Mouse (Mus musculus) neural tube, embryonic 13.5 days (tissue): ENCODE measurements around the gene Prrc2a. TPM values are rescaled to one million over a fixed set of nuclear protein-coding genes. Genes with fewer than 3 reads are reported as not detected.

Source experiments
- ATAC-seq: fragments of 200-750 bp; cut with Nextera tagmentation; 2 replicates; pipeline ENCODE4 v1.8.0; 2017; ENCODE audit warnings: low read depth, mild to moderate bottlenecking, moderate TSS enrichment, moderate library complexity
- H3K27ac ChIP-seq: fragments of 300-500 bp; sonication (generic); replicated peaks from 2 replicates; pipeline ENCODE4 v1.5.1; 2015; ENCODE audit warnings: moderate library complexity, mild to moderate bottlenecking, inconsistent platforms
- H3K27me3 ChIP-seq: fragments of 300-500 bp; sonication (generic); 2 replicates; pipeline ENCODE4 v1.6.1; 2015; ENCODE audit warnings: mild to moderate bottlenecking, inconsistent platforms
- H3K36me3 ChIP-seq: fragments of 300-500 bp; sonication (generic); 2 replicates; pipeline ENCODE4 v1.6.1; 2015; ENCODE audit warnings: mild to moderate bottlenecking, inconsistent platforms
- H3K4me1 ChIP-seq: fragments of 300-500 bp; sonication (generic); replicated peaks from 2 replicates; pipeline ENCODE4 v1.6.1; 2015; ENCODE audit warnings: inconsistent platforms
- H3K4me2 ChIP-seq: fragments of 300-500 bp; sonication (generic); 2 replicates; pipeline ENCODE4 v1.6.1; 2015; ENCODE audit warnings: inconsistent platforms, mild to moderate bottlenecking, moderate library complexity
- H3K4me3 ChIP-seq: fragments of 300-500 bp; sonication (generic); 2 replicates; pipeline ENCODE4 v1.5.1; 2015; ENCODE audit warnings: mild to moderate bottlenecking, inconsistent platforms
- H3K9ac ChIP-seq: fragments of 300-500 bp; sonication (generic); 2 replicates; pipeline ENCODE4 v1.6.1; 2015; ENCODE audit warnings: moderate library complexity, mild to moderate bottlenecking, inconsistent platforms
- H3K9me3 ChIP-seq: fragments of 300-500 bp; sonication (generic); 2 replicates; pipeline ENCODE4 v1.6.1; 2016; ENCODE audit warnings: inconsistent platforms
- WGBS: fragments of 180-500 bp; shearing (Covaris S2); methylation state at CpG from one replicate; pipeline ENCODE4 v1.1.7; 2015; 5-methylcytosine and 5-hydroxymethylcytosine counted together
- polyA plus RNA-seq: library from polyadenylated mRNA; unstranded; fragments of >200 nt; fragmentation: Nextera tagmentation; extraction: Ambion mirVana; gene quantifications from 2 replicates; pipeline ENCODE4 v1.2.1, GENCODE M21; 2015

Gene Prrc2a
- polyA plus RNA-seq, 1 experiment from 2014 or later, result 178 TPM

GRCm38 (mm10) chr17:35187345-35187744 is 22.6 kb upstream of the Prrc2a start:
- Histone ChIP-seq H3K36me3 (no peaks in the 10 kb centered on the region), H3K27me3 (no peaks in the 10 kb centered on the region), H3K4me2 (no peak overlapping the region), H3K4me3 (no peak overlapping the region), H3K4me1 (peaks cover 7% of the 10 kb centered on the region), H3K9ac (no peak overlapping the region), H3K9me3 (no peaks in the 10 kb centered on the region), H3K27ac (no peak overlapping the region)
- WGBS, result 71% methylated on average over 4 of the region's 4 CpGs
- ATAC-seq, result no peak

DNA sequence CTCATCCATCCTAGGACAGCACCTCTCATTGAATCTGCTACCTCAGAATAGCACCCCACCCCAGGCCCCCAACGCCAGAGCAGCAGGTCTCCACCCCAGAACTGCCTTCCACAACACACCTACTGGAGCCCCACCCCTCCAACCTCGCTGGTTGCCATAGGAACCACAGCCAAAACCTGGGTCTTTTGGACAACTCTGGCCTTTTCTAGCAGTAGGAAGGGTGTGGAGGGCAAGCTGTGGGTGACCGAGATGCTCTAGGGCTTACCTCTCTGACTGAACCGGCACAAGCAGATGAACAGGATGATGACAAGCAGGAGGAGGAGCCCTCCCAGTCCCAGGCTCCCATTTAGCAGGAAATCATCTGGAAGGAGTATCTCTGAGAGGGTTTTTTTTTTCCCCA is 22.0 kb upstream of the Prrc2a start:
- peaks cover 7% of the 10 kb centered on the region for H3K4me1 ChIP-seq
- peak overlapping the region; percentile 29 for H3K27ac ChIP-seq
- H3K9ac ChIP-seq, result 0 out of 2 replicates have a peak overlapping the region, but pooled peaks have one; percentile 38
- H3K4me2 ChIP-seq, result peak overlapping the region; percentile 56
- H3K27me3 ChIP-seq, result no peaks in the 10 kb centered on the region
- H3K4me3 ChIP-seq, result peak overlapping the region; percentile 36
- ATAC-seq, result no peak
- 3% methylated on average over 4 of the region's 4 CpGs for WGBS
- no peaks in the 10 kb centered on the region for H3K9me3 ChIP-seq
- no peaks in the 10 kb centered on the region for H3K36me3 ChIP-seq

- 2% methylated on average over 16 of the region's 18 CpGs for WGBS
- Histone ChIP-seq H3K27me3 (no peaks in the 10 kb centered on the region), H3K36me3 (no peaks in the 10 kb centered on the region), H3K9me3 (no peaks in the 10 kb centered on the region), H3K4me1 (peaks cover 7% of the 10 kb centered on the region), H3K27ac (peak overlapping the region; percentile 29), H3K9ac (peak overlapping the region; percentile 38), H3K4me3 (peak overlapping the region; percentile 36), H3K4me2 (peak overlapping the region; percentile 56)
- ATAC-seq, result peak; percentile 68; the same call in 1 of the 2 replicates
These were observed 21.2 kb upstream of the Prrc2a start for GRCm38 (mm10) chr17:35185639-35186611.

GRCm38 (mm10) chr17:35180093-35180492 is 15.4 kb upstream of the Prrc2a start:
- Histone ChIP-seq H3K9ac (no peak overlapping the region), H3K9me3 (no peaks in the 10 kb centered on the region), H3K27me3 (no peaks in the 10 kb centered on the region), H3K27ac (no peak overlapping the region), H3K4me1 (no peaks in the 10 kb centered on the region), H3K4me3 (no peak overlapping the region), H3K4me2 (no peak overlapping the region), H3K36me3 (no peaks in the 10 kb centered on the region)
- no peak for ATAC-seq
- WGBS, result 90% methylated on average over 5 of the region's 5 CpGs

DNA sequence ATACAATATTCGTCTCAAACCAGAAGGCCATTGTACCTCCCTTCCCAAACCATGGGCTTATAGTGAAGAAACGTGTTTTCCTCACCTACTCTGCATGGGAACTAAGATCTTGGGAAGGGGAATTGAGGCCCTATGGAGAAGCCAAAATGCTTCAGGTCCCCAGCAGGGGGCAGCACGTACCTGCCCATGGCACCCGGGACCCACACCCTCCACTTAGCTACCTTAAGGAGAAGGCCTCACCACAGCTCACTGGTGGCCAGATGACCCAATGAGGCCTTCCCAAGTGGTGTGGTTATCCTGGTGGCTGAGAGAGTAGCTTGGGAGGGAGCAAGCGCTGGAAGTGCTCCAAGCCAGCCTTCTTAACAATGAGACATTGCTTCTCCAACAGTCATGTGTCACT is 13.8 kb upstream of the Prrc2a start:
- Histone ChIP-seq H3K4me1 (no peaks in the 10 kb centered on the region), H3K9ac (no peak overlapping the region), H3K36me3 (no peaks in the 10 kb centered on the region), H3K4me3 (no peak overlapping the region), H3K4me2 (no peak overlapping the region), H3K27ac (no peak overlapping the region), H3K27me3 (no peaks in the 10 kb centered on the region), H3K9me3 (no peaks in the 10 kb centered on the region)
- peak; percentile 27; the same call in 1 of the 2 replicates for ATAC-seq
- 19% methylated on average over 5 of the region's 5 CpGs for WGBS

DNA sequence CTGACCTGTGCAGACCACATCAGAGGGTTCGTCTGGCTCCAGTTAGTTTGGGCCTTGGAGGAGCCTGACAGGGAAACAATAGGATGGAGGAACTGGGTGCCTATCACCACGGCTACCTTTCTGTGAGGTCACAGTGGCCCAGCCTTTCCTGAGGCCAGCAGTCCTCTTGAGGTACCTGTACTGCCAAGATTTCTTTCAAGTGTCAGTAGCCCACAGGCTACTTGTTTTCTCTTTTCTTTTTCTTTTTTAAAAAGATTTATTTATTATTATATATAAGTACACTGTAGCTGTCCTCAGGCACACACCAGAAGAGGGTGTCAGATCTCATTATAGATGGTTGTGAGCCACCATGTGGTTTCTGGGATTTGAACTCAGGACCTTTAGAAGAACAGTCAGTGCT is 11.3 kb upstream of the Prrc2a start, which contains the start of gene Aif1:
Gene Aif1 (minus strand): TSS at position 101 of the 400 bp plus-strand sequence.
- Histone ChIP-seq H3K4me2 (no peak within 1 kb of the TSS), H3K27me3 (no peaks in the 10 kb centered on the region), H3K9me3 (no peaks in the 10 kb centered on the region), H3K36me3 (no peaks in the 10 kb centered on the region), H3K4me3 (no peak within 1 kb of the TSS), H3K27ac (no peak within 1 kb of the TSS), H3K9ac (no peak within 1 kb of the TSS), H3K4me1 (no peaks in the 10 kb centered on the region)
- ATAC-seq, result no peak
- 62% methylated on average over 2 of the region's 2 CpGs for WGBS

GRCm38 (mm10) chr17:35175382-35175781 is 10.7 kb upstream of the Prrc2a start:
- H3K4me2 ChIP-seq, result no peak overlapping the region
- H3K9ac ChIP-seq, result no peak overlapping the region
- H3K27ac ChIP-seq, result no peak overlapping the region
- H3K9me3 ChIP-seq, result no peaks in the 10 kb centered on the region
- WGBS, result 80% methylated on average over 6 of the region's 6 CpGs
- H3K36me3 ChIP-seq, result no peaks in the 10 kb centered on the region
- H3K27me3 ChIP-seq, result no peaks in the 10 kb centered on the region
- no peak for ATAC-seq
- H3K4me3 ChIP-seq, result no peak overlapping the region
- H3K4me1 ChIP-seq, result no peaks in the 10 kb centered on the region

GRCm38 (mm10) chr17:35174201-35174977 is 9.7 kb upstream of the Prrc2a start:
- WGBS, result 76% methylated on average over 8 of the region's 8 CpGs

GRCm38 (mm10) chr17:35173329-35173728 is 8.6 kb upstream of the Prrc2a start:
- H3K4me1 ChIP-seq, result no peaks in the 10 kb centered on the region
- no peak overlapping the region for H3K27ac ChIP-seq
- no peak overlapping the region for H3K9ac ChIP-seq
- no peak for ATAC-seq
- no peak overlapping the region for H3K4me2 ChIP-seq
- no peaks in the 10 kb centered on the region for H3K27me3 ChIP-seq
- H3K9me3 ChIP-seq, result no peaks in the 10 kb centered on the region
- no peak overlapping the region for H3K4me3 ChIP-seq
- H3K36me3 ChIP-seq, result no peaks in the 10 kb centered on the region
- WGBS, result 76% methylated on average over 3 of the region's 3 CpGs

More at GRCm38 (mm10) chr17:35174201-35174977, 9.7 kb upstream of the Prrc2a start:
- Histone ChIP-seq H3K9ac (no peak overlapping the region), H3K4me3 (no peak overlapping the region), H3K27me3 (no peaks in the 10 kb centered on the region), H3K27ac (no peak overlapping the region), H3K36me3 (no peaks in the 10 kb centered on the region), H3K4me2 (no peak overlapping the region), H3K9me3 (no peaks in the 10 kb centered on the region), H3K4me1 (no peaks in the 10 kb centered on the region)
- no peak for ATAC-seq

- H3K4me1 ChIP-seq, result no peaks in the 10 kb centered on the region
- ATAC-seq, result no peak
- H3K27ac ChIP-seq, result no peak overlapping the region
- no peaks in the 10 kb centered on the region for H3K27me3 ChIP-seq
- H3K4me3 ChIP-seq, result no peak overlapping the region
- no peaks in the 10 kb centered on the region for H3K9me3 ChIP-seq
- H3K9ac ChIP-seq, result no peak overlapping the region
- no peaks in the 10 kb centered on the region for H3K36me3 ChIP-seq
- no peak overlapping the region for H3K4me2 ChIP-seq
- 70% methylated on average over 11 of the region's 11 CpGs for WGBS
These were observed 7.9 kb upstream of the Prrc2a start for GRCm38 (mm10) chr17:35172445-35173234.

- no peak overlapping the region for H3K4me2 ChIP-seq
- 13% methylated on average over 4 of the region's 4 CpGs for WGBS
- H3K27me3 ChIP-seq, result no peaks in the 10 kb centered on the region
- H3K4me1 ChIP-seq, result peaks cover 15% of the 10 kb centered on the region
- no peak for ATAC-seq
- no peak overlapping the region for H3K9ac ChIP-seq
- H3K27ac ChIP-seq, result peak overlapping the region; percentile 49; the same call in 1 of the 2 replicates
- no peak overlapping the region for H3K4me3 ChIP-seq
- no peaks in the 10 kb centered on the region for H3K36me3 ChIP-seq
- no peaks in the 10 kb centered on the region for H3K9me3 ChIP-seq
These were observed 4.0 kb upstream of the Prrc2a start for GRCm38 (mm10) chr17:35168541-35169207.
